Mouse (Mus musculus) heart, adult 10 weeks (tissue): ENCODE results near the gene Cyren. TPM values are rescaled to one million over a fixed set of nuclear protein-coding genes. Genes with fewer than 3 reads are reported as not detected.

Experiments used
- polyA plus RNA-seq: library from polyadenylated mRNA; stranded (reverse); fragments of 350-450 nt; fragmentation: Illumina TruSeq; extraction: RNeasy Lipid Tissue Mini Kit (QIAGEN cat#74804); gene quantifications from one replicate; pipeline ENCODE4 v1.2.3, GENCODE M21; 2014; ENCODE audit warnings: low read depth, low replicate concordance

Cyren gene
- 6.7 TPM for polyA plus RNA-seq

DNA sequence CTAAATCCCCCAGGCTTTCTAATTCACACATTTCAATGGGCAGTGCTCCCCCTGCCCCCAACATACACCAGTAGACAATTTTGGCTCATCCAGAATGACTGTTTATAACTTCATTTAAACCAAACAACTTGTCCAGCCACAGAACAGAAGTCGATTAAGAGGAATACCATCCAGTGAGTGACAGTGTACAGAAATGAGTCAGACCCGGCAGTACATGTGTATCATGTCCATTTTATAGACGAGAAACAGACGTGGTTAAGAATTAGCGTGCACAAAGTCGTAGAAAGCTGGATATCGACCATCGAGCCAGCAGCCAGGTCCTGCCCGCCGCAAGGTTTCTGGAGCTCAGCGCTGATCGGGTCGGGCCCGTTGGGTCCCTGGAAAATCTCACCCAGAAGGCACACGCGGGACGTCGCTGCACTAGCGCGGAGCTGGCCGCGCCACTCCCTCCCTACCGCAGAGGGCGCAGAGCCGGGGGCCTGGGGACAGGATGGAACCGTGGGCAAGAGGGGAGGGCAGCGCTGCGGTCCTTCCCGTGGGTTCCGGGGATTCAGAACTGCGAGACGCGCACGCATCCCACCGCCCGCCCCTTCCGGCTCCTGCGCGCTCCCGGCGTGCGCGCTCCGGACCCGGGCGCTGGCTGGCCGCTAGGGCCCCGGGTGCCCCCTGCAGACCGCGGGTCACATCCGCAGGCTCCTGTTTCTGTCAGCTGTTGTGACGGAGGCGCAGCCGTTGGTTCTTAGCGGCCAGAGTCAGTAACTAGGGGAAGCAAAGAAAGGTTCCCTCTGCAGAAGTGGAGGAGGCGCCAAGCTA is at the start of gene Cyren:
Cyren (minus strand) TSS at position 552 of the 813 bp plus-strand sequence.

GRCm38 (mm10) chr6:34919956-34920355 is 42.1 kb upstream of the Cyren start, which contains the start of gene Stra8:
Stra8 (plus strand) TSS chr6:34920163.

GRCm38 (mm10) chr6:34910371-34911219 is 32.7 kb upstream of the Cyren start, which contains the start of gene Wdr91:
Wdr91 (minus strand) TSS chr6:34910876.

GRCm38 (mm10) chr6:34862791-34863403 is 15.0 kb downstream of the Cyren start, which contains the start of gene Tmem140:
Tmem140 (plus strand) TSS chr6:34863146.

Other genes starting within 250 kb of the Cyren start
- 5.9 TPM for gene Agbl3, start 97.6 kb downstream of the Cyren start, polyA plus RNA-seq
- 20.3 TPM for gene Tmem140, start 14.9 kb downstream of the Cyren start, polyA plus RNA-seq
- gene Wdr91, start 32.8 kb upstream of the Cyren start, polyA plus RNA-seq = 10.2 TPM
- gene Stra8, start 42.1 kb upstream of the Cyren start, polyA plus RNA-seq = not detected
- 0.58 TPM for gene Slc23a4, start 110.3 kb upstream of the Cyren start, polyA plus RNA-seq